Mouse (Mus musculus) heart, postnatal 14 days (tissue): ENCODE results near the gene Ninj1. TPM values are rescaled to one million over a fixed set of nuclear protein-coding genes. Genes with fewer than 3 reads are reported as not detected.

Source experiments
- DNase-seq, 2 experiments: peaks; one replicate each; pipeline ENCODE4 v3.0.0; 2021 to 2022
- intact Hi-C: fragments of 180-260 bp; cut with DNase I; formaldehyde crosslinking; loops from one replicate; pipeline ENCODE4 v1.15.1; 2025
- total RNA-seq, 2 experiments: library from RNA; stranded (reverse); gene quantifications; 2 replicates each; pipeline ENCODE4 v1.2.3; 2021

Ninj1 gene
- total RNA-seq, 2 experiments from 2014 or later, result 99.0 to 112 TPM

- no peak for DNase-seq
- intact Hi-C loops, result no loop called here
These were observed 5.0 kb downstream of the Ninj1 start for GRCm38 (mm10) chr13:49192156-49192855.

- intact Hi-C loops, result no loop called here
- no peak for DNase-seq
These were observed 6.4 kb downstream of the Ninj1 start for GRCm38 (mm10) chr13:49193650-49194049.

GRCm38 (mm10) chr13:49194811-49195210 lies 7.5 kb downstream of the Ninj1 start:
- intact Hi-C loops, result no loop called here
- DNase-seq, result no peak

GRCm38 (mm10) chr13:49195651-49196050 lies 8.4 kb downstream of the Ninj1 start:
- no peak for DNase-seq

GRCm38 (mm10) chr13:49196211-49196610 lies 8.9 kb downstream of the Ninj1 start:
- DNase-seq, result no peak
- intact Hi-C loops, result no loop called here

More at GRCm38 (mm10) chr13:49195651-49196050, 8.4 kb downstream of the Ninj1 start:
- intact Hi-C loops, result no loop called here

GRCm38 (mm10) chr13:49196766-49197165 lies 9.5 kb downstream of the Ninj1 start:
- intact Hi-C loops, result no loop called here

GRCm38 (mm10) chr13:49198734-49199133 lies 11.4 kb downstream of the Ninj1 start:
- no peak for DNase-seq
- intact Hi-C loops, result no loop called here

More at GRCm38 (mm10) chr13:49196766-49197165, 9.5 kb downstream of the Ninj1 start:
- DNase-seq, result peak; percentile 40 to 45

- DNase-seq, result no peak
- intact Hi-C loops, result no loop called here
These were observed 12.6 kb downstream of the Ninj1 start for GRCm38 (mm10) chr13:49199891-49200290.

GRCm38 (mm10) chr13:49200688-49201087 lies 13.4 kb downstream of the Ninj1 start:
- DNase-seq, result no peak
- intact Hi-C loops, result no loop called here

- intact Hi-C loops, result no loop called here
- DNase-seq, result no peak
These were observed 15.3 kb downstream of the Ninj1 start for GRCm38 (mm10) chr13:49202556-49202955.

GRCm38 (mm10) chr13:49205381-49205998 lies 18.2 kb downstream of the Ninj1 start:
- intact Hi-C loops, result loop anchor here (2.0 kb wide), 1 partner anchor 33 kb away; no protein-coding TSS in a partner anchor
- peak; percentile 87 to 90 for DNase-seq

- intact Hi-C loops, result no loop called here
- no peak for DNase-seq
These were observed 19.1 kb downstream of the Ninj1 start for GRCm38 (mm10) chr13:49206341-49206740.

GRCm38 (mm10) chr13:49209306-49209705 lies 22.0 kb downstream of the Ninj1 start:
- intact Hi-C loops, result no loop called here
- DNase-seq, result no peak

- intact Hi-C loops, result loop anchor here (10.0 kb wide), 2 partner anchors 162 to 442 kb away; partner anchors contain the start of genes Cenpp and Nol8
- no peak for DNase-seq
These were observed 25.6 kb downstream of the Ninj1 start for GRCm38 (mm10) chr13:49212711-49213500.

- peak; percentile 37 to 39 for DNase-seq
- intact Hi-C loops, result loop anchor here (10.0 kb wide), 2 partner anchors 161 to 441 kb away; partner anchors contain the start of genes Cenpp and Nol8
These were observed 26.2 kb downstream of the Ninj1 start for GRCm38 (mm10) chr13:49213531-49213932.

GRCm38 (mm10) chr13:49214454-49214853 lies 27.2 kb downstream of the Ninj1 start:
- intact Hi-C loops, result loop anchor here (10.0 kb wide), 2 partner anchors 160 to 440 kb away; partner anchors contain the start of genes Cenpp and Nol8
- DNase-seq, result peak in 1 of 2 experiments; percentile 29

- intact Hi-C loops, result loop anchor here (10.0 kb wide), 2 partner anchors 160 to 440 kb away; partner anchors contain the start of genes Cenpp and Nol8
- DNase-seq, result no peak
These were observed 27.8 kb downstream of the Ninj1 start for GRCm38 (mm10) chr13:49215128-49215503.

- DNase-seq, result peak; percentile 97 to 98
These were observed 28.4 kb downstream of the Ninj1 start, which contains the start of gene Card19 for GRCm38 (mm10) chr13:49215504-49216219. Gene Card19, minus strand, starts transcription at chr13:49216037.

GRCm38 (mm10) chr13:49216220-49216552 lies 28.9 kb downstream of the Ninj1 start:
- intact Hi-C loops, result loop anchor here (10.0 kb wide), 2 partner anchors 159 to 439 kb away; partner anchors contain the start of genes Cenpp and Nol8
- no peak for DNase-seq

More at GRCm38 (mm10) chr13:49215504-49216219, 28.4 kb downstream of the Ninj1 start, which contains the start of gene Card19:
- intact Hi-C loops, result loop anchor here (10.0 kb wide), 2 partner anchors 159 to 439 kb away; partner anchors contain the start of genes Cenpp and Nol8
